Mouse (Mus musculus) limb, embryonic 11.5 days (tissue): ENCODE measurements around the gene Arid3a. TPM values are rescaled to one million over a fixed set of nuclear protein-coding genes. Genes with fewer than 3 reads are reported as not detected.
A peak's percentile ranks its signal among the peaks of the same experiment; 100 is the strongest.

Source experiments
- ATAC-seq: fragments of 200-750 bp; cut with Nextera tagmentation; 2 replicates; pipeline ENCODE4 v1.8.0; 2017; ENCODE audit warnings: low read depth; ENCODE audit not compliant: insufficient number of reproducible peaks, low FRiP score, low TSS enrichment
- DNase-seq: peaks from one replicate; pipeline ENCODE4 v3.0.0-alpha.2; 2015; ENCODE audit warnings: low spot score
- H3K27ac ChIP-seq: fragments of 300-500 bp; sonication (generic); replicated peaks from 2 replicates; pipeline ENCODE4 v1.5.1; 2014; ENCODE audit warnings: low read depth, mild to moderate bottlenecking, low read length
- H3K27me3 ChIP-seq: fragments of 300-500 bp; sonication (generic); 2 replicates; pipeline ENCODE4 v1.6.1; 2014; ENCODE audit warnings: mild to moderate bottlenecking, low read length, mixed read lengths; ENCODE audit not compliant: control insufficient read depth, insufficient read depth
- H3K36me3 ChIP-seq: fragments of 300-500 bp; sonication (generic); 2 replicates; pipeline ENCODE4 v1.6.1; 2014; ENCODE audit warnings: mild to moderate bottlenecking, low read length, moderate library complexity, mixed read lengths; ENCODE audit not compliant: control insufficient read depth, insufficient read depth
- H3K4me1 ChIP-seq: fragments of 300-500 bp; sonication (generic); 2 replicates; pipeline ENCODE4 v1.6.1; 2014; ENCODE audit warnings: low read length, mixed read lengths; ENCODE audit not compliant: control insufficient read depth, insufficient read depth
- H3K4me2 ChIP-seq: fragments of 300-500 bp; sonication (generic); 2 replicates; pipeline ENCODE4 v1.6.1; 2014; ENCODE audit warnings: low read depth, mild to moderate bottlenecking, moderate library complexity; ENCODE audit not compliant: severe bottlenecking
- H3K4me3 ChIP-seq: fragments of 300-500 bp; sonication (generic); 2 replicates; pipeline ENCODE4 v1.5.1; 2014; ENCODE audit warnings: low read depth, low read length
- H3K9ac ChIP-seq: fragments of 300-500 bp; sonication (generic); 2 replicates; pipeline ENCODE4 v1.6.1; 2014; ENCODE audit warnings: mild to moderate bottlenecking, low read length
- H3K9me3 ChIP-seq: fragments of 300-500 bp; sonication (generic); 2 replicates; pipeline ENCODE4 v1.6.1; 2016; ENCODE audit warnings: low read length; ENCODE audit not compliant: control insufficient read depth
- WGBS: fragments of 180-500 bp; shearing (Covaris S2); extraction: QIAGEN DNeasy Blood & Tissue Kit; methylation state at CpG from one replicate; pipeline ENCODE4 v1.1.7; 2014; 5-methylcytosine and 5-hydroxymethylcytosine counted together
- polyA plus RNA-seq: library from polyadenylated mRNA; unstranded; fragments of >200 nt; fragmentation: Nextera tagmentation; extraction: Ambion mirVana; gene quantifications from 2 replicates; pipeline ENCODE4 v1.2.1, GENCODE M21; 2014

The Arid3a gene
- polyA plus RNA-seq, 1 experiment from 2014 or later = 12.9 TPM

- H3K36me3 ChIP-seq = peaks cover 43% of the 10 kb centered on the region
- DNase-seq = no peak
- no peaks in the 10 kb centered on the region for H3K9me3 ChIP-seq
- H3K9ac ChIP-seq = no peak overlapping the region
- no peak for ATAC-seq
- WGBS = 84% methylated on average over 21 of the region's 28 CpGs
- H3K4me1 ChIP-seq = no peaks in the 10 kb centered on the region
- no peaks in the 10 kb centered on the region for H3K27me3 ChIP-seq
- H3K27ac ChIP-seq = no peak overlapping the region
- no peak overlapping the region for H3K4me2 ChIP-seq
- no peak overlapping the region for H3K4me3 ChIP-seq
Observed at GRCm38 (mm10) chr10:79977324-79977723, 50.5 kb downstream of the Arid3a start.

- DNase-seq (no peak), ATAC-seq (no peak)
- H3K4me1 ChIP-seq = peaks cover 6% of the 10 kb centered on the region
- no peaks in the 10 kb centered on the region for H3K27me3 ChIP-seq
- 95% methylated on average over 20 of the region's 21 CpGs for WGBS
- no peak overlapping the region for H3K9ac ChIP-seq
- H3K4me2 ChIP-seq = no peak overlapping the region
- no peaks in the 10 kb centered on the region for H3K9me3 ChIP-seq
- no peak overlapping the region for H3K27ac ChIP-seq
- H3K36me3 ChIP-seq = peaks cover 43% of the 10 kb centered on the region
- H3K4me3 ChIP-seq = no peak overlapping the region
Observed at GRCm38 (mm10) chr10:79978061-79978460, 51.2 kb downstream of the Arid3a start.

- DNase-seq (no peak), ATAC-seq (no peak)
- H3K4me3 ChIP-seq = no peak overlapping the region
- no peaks in the 10 kb centered on the region for H3K9me3 ChIP-seq
- peaks cover 10% of the 10 kb centered on the region for H3K4me1 ChIP-seq
- WGBS = 95% methylated on average over 22 of the region's 22 CpGs
- H3K36me3 ChIP-seq = peaks cover 41% of the 10 kb centered on the region
- H3K9ac ChIP-seq = no peak overlapping the region
- H3K27me3 ChIP-seq = no peaks in the 10 kb centered on the region
- H3K27ac ChIP-seq = no peak overlapping the region
- H3K4me2 ChIP-seq = no peak overlapping the region
Observed at GRCm38 (mm10) chr10:79979401-79980155, 52.7 kb downstream of the Arid3a start.

- no peaks in the 10 kb centered on the region for H3K27me3 ChIP-seq
- H3K36me3 ChIP-seq = peaks cover 11% of the 10 kb centered on the region
- H3K4me3 ChIP-seq = peak overlapping the region; percentile 66
- no peak overlapping the region for H3K27ac ChIP-seq
- no peak for DNase-seq
- 80% methylated on average over 5 of the region's 5 CpGs for WGBS
- peak overlapping the region; percentile 54 for H3K4me2 ChIP-seq
- H3K4me1 ChIP-seq = peaks cover 33% of the 10 kb centered on the region
- no peak overlapping the region for H3K9ac ChIP-seq
- no peak for ATAC-seq
- no peaks in the 10 kb centered on the region for H3K9me3 ChIP-seq
Observed at GRCm38 (mm10) chr10:79983205-79983604, 56.4 kb downstream of the Arid3a start.

- ATAC-seq (no peak), DNase-seq (peak; percentile 74)
- Histone ChIP-seq H3K4me2 (peak overlapping the region; percentile 54), H3K27me3 (no peaks in the 10 kb centered on the region), H3K36me3 (peaks cover 6% of the 10 kb centered on the region), H3K4me1 (peaks cover 33% of the 10 kb centered on the region), H3K4me3 (peak overlapping the region; percentile 66), H3K27ac (peak overlapping the region; percentile 70; the same call in 1 of the 2 replicates), H3K9ac (peak overlapping the region; percentile 75), H3K9me3 (no peaks in the 10 kb centered on the region)
- WGBS = under 1% methylated on average over 21 of the region's 21 CpGs
Observed at GRCm38 (mm10) chr10:79983670-79984069, 56.8 kb downstream of the Arid3a start.

- under 1% methylated on average over 42 of the region's 49 CpGs for WGBS
- ATAC-seq = peak; percentile 69
- Histone ChIP-seq H3K9me3 (no peaks in the 10 kb centered on the region), H3K4me3 (peak within 1 kb of the TSS; percentile 66), H3K4me2 (peak within 1 kb of the TSS; percentile 54), H3K36me3 (peaks cover 1% of the 10 kb centered on the region; the same call in 1 of the 2 replicates), H3K27me3 (no peaks in the 10 kb centered on the region), H3K4me1 (peaks cover 38% of the 10 kb centered on the region), H3K9ac (peak within 1 kb of the TSS; percentile 75), H3K27ac (peak within 1 kb of the TSS; percentile 76)
- peak; percentile 89 for DNase-seq
Observed at GRCm38 (mm10) chr10:79984195-79984816, 57.5 kb downstream of the Arid3a start, which contains the start of gene Tmem259. Gene Tmem259 (minus strand): TSS chr10:79984330.

GRCm38 (mm10) chr10:79984871-79985270, 58.0 kb downstream of the Arid3a start:
- peak overlapping the region; percentile 49 for H3K9ac ChIP-seq
- no peaks in the 10 kb centered on the region for H3K9me3 ChIP-seq
- H3K4me3 ChIP-seq = peak overlapping the region; percentile 66
- peak overlapping the region; percentile 54 for H3K4me2 ChIP-seq
- 0% methylated on average over 22 of the region's 22 CpGs for WGBS
- peak overlapping the region; percentile 76 for H3K27ac ChIP-seq
- DNase-seq = peak; percentile 93
- peaks cover 43% of the 10 kb centered on the region for H3K4me1 ChIP-seq
- H3K36me3 ChIP-seq = no peaks in the 10 kb centered on the region
- peak; percentile 91 for ATAC-seq
- no peaks in the 10 kb centered on the region for H3K27me3 ChIP-seq

- no peak for ATAC-seq
- Histone ChIP-seq H3K27me3 (no peaks in the 10 kb centered on the region), H3K4me1 (peaks cover 47% of the 10 kb centered on the region), H3K36me3 (no peaks in the 10 kb centered on the region), H3K4me3 (peak overlapping the region; percentile 66), H3K9me3 (no peaks in the 10 kb centered on the region), H3K9ac (peak overlapping the region; percentile 49), H3K4me2 (peak overlapping the region; percentile 54), H3K27ac (peak overlapping the region; percentile 76)
- DNase-seq = peak; percentile 62
- 4% methylated on average over 35 of the region's 35 CpGs for WGBS
Observed at GRCm38 (mm10) chr10:79985334-79986231, 58.7 kb downstream of the Arid3a start.
